Mouse (Mus musculus): ENCODE results near the gene Vti1a. TPM values are rescaled to one million over a fixed set of nuclear protein-coding genes. Genes with fewer than 3 reads are reported as not detected.

Gene Vti1a
- polyA plus RNA-seq, 1 experiment from 2014 or later: 32.7 TPM

DNA sequence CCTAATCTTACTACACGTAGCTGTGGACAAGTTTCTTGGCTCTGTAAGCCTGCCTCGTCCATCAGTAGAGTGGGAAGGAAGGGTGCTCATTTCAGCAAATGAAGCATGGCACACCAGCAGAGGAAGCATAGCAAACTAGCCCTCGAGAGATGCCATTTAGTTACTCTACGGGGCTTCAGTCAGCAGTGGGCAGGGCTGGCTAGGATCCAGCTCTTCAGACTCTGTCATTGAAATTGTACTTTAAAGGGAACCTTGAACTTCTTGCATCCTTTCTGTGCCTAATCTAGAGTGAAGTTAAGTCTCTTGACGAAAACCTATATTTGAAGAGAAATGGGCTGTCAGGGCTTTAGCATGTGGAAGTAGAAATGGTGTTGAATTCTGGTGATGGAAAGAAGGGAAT is 3.4 kb downstream of the Vti1a start:
- H3K9me3 ChIP-seq (replicated peaks): no peaks in the 10 kb centered on the region
- no peaks in the 10 kb centered on the region for H3K27me3 ChIP-seq (ENCODE audit: low read depth, poor library complexity, severe bottlenecking)
- H3K4me1 ChIP-seq: peaks cover 25% of the 10 kb centered on the region
- DNase-seq (ENCODE audit: low spot score): no peak
- no peak overlapping the region for H3K27ac ChIP-seq (replicated peaks)
- WGBS: 86% methylated on average over 5 of the region's 5 CpGs
- H3K4me3 ChIP-seq: no peak overlapping the region
- H3K36me3 ChIP-seq: peaks cover 21% of the 10 kb centered on the region

DNA sequence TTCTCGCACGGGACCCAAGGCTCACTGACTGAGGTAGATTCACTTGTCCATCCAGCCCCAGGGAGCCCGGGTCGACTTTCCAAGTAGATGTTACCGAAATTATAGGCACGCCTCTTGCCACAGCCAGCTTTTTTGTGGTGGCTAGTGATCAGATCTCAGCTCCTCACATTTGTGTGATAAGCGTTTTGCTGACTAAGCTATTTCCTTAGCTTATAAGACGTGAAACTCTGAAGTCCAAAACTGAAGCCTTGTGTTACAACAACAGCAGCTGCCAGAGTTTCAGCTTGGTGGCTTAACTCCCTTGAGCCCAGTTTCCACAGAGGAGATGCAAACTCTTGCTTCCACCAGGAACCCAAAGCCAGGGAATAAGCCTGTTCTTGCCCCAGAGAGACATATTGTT is 6.5 kb downstream of the Vti1a start:
- H3K4me1 ChIP-seq: peaks cover 3% of the 10 kb centered on the region
- no peaks in the 10 kb centered on the region for H3K9me3 ChIP-seq (replicated peaks)
- no peak for DNase-seq (ENCODE audit: low spot score)
- no peaks in the 10 kb centered on the region for H3K27me3 ChIP-seq (ENCODE audit: low read depth, poor library complexity, severe bottlenecking)
- 96% methylated on average over 8 of the region's 8 CpGs for WGBS
- H3K4me3 ChIP-seq: no peak overlapping the region
- H3K36me3 ChIP-seq: peaks cover 22% of the 10 kb centered on the region
- no peak overlapping the region for H3K27ac ChIP-seq (replicated peaks)

DNA sequence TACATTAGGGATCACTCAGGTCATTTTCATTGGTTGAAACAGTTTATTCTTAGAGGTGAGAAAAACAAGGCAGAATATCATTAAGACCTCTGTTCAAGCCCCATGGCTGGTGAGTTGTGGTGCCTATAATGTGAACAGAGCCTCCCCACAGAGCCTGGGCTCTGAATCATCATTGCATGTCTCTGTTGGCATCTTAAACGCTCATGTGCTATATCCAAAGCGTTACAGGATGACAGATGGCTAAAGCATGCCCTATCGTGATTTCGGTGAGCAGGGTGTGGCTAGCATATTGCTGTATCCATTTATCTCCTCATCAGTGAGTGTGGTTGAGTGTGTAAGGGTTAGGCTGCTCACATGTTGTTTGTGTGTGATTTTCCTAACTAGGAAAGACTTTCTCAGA is 11.4 kb downstream of the Vti1a start:
- H3K36me3 ChIP-seq: peaks cover 55% of the 10 kb centered on the region
- no peak overlapping the region for H3K27ac ChIP-seq (replicated peaks)
- no peaks in the 10 kb centered on the region for H3K27me3 ChIP-seq (ENCODE audit: low read depth, poor library complexity, severe bottlenecking)
- no peak for DNase-seq (ENCODE audit: low spot score)
- no peaks in the 10 kb centered on the region for H3K9me3 ChIP-seq (replicated peaks)
- no peak overlapping the region for H3K4me3 ChIP-seq
- WGBS: 94% methylated on average over 4 of the region's 4 CpGs
- H3K4me1 ChIP-seq: no peaks in the 10 kb centered on the region

DNA sequence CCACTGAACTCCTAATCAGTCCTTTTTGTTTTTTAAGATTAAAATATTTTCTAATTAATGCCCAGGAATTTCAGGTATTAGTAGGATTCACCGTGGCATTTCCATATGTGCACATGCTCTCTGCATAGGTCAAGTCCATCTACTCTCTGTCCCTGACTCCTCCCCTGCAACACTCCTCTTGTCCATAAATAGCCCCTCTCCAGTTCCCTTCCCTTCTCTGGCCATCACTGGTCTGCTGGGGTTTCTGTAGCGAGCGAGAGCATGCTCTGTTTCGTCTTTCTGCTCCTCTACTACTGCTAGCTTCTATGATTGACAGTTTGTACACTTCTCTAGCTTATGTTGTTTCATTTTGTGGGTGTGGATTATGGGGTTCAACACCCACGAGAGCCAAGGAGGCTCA is 15.7 kb downstream of the Vti1a start:
- H3K36me3 ChIP-seq: peaks cover 37% of the 10 kb centered on the region
- 0 out of 2 replicates have a peak, but pooled peaks cover 4% of the 10 kb centered on the region for H3K4me1 ChIP-seq
- H3K27ac ChIP-seq (replicated peaks): no peak overlapping the region
- no peak overlapping the region for H3K4me3 ChIP-seq
- H3K27me3 ChIP-seq (ENCODE audit: low read depth, poor library complexity, severe bottlenecking): no peaks in the 10 kb centered on the region
- DNase-seq (ENCODE audit: low spot score): no peak
- WGBS: 90% methylated on average over 5 of the region's 5 CpGs
- no peaks in the 10 kb centered on the region for H3K9me3 ChIP-seq (replicated peaks)

DNA sequence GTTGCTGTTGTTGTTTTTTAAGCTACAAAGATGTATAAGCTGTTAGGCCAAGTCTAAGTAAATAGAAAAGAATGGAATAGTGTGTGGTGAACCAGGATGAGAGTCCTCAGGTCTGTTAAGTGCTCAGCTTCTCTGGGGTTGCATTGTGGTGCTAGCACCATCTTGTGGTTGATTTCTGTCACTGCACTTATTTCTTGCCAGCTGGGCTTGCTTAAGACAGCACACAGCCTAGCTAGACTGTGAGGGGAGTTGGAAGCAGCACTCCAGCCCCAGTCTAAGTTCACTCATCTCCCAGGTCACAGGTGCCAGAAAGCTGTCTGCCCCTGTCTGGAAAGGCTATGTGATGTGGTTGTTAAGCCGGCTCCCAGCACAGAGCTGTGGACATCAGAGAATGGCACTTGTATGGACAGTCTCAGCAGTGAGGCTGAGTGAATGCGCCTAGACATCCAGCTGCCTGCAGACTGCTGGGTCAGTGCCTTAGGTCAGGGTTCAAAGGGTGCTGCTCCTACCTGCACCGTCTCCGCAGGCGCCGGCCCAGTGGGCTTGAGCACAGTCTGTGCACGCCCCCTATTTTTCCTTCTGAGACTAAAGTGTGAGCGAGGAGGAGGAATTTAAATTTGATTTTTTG is 16.7 kb downstream of the Vti1a start:
- Histone ChIP-seq H3K27me3 (ENCODE audit: low read depth, poor library complexity, severe bottlenecking) (no peaks in the 10 kb centered on the region), H3K4me3 (no peak overlapping the region), H3K36me3 (peaks cover 37% of the 10 kb centered on the region), H3K4me1 (0 out of 2 replicates have a peak, but pooled peaks cover 7% of the 10 kb centered on the region), H3K27ac (replicated peaks) (no peak overlapping the region), H3K9me3 (replicated peaks) (no peaks in the 10 kb centered on the region)
- 95% methylated on average over 8 of the region's 8 CpGs for WGBS
- DNase-seq (ENCODE audit: low spot score): peak; percentile 62

DNA sequence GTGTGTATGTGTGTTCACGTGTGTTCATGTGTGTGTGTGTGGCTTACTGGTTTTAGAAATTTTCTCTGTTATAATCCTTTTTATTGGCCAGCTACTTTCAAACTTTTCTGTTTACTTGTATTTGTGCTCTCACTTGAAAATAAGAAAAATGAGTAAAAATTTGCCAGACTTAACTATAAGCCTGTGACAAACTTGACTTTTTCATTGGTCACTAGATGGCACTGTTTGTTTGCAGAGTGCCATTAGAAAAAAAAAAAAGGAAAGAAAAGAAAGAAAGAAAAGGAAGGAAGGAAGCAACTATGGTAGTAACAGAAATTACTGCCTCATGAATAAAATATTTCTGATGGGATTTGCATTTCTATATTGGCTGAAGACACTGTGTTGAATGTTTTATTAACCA is 19.8 kb downstream of the Vti1a start:
- Histone ChIP-seq H3K9me3 (replicated peaks) (no peaks in the 10 kb centered on the region), H3K4me3 (no peak overlapping the region), H3K4me1 (0 out of 2 replicates have a peak, but pooled peaks cover 7% of the 10 kb centered on the region), H3K36me3 (peaks cover 9% of the 10 kb centered on the region), H3K27ac (replicated peaks) (no peak overlapping the region), H3K27me3 (ENCODE audit: low read depth, poor library complexity, severe bottlenecking) (no peaks in the 10 kb centered on the region)
- WGBS: 92% methylated on average over 1 of the region's 1 CpGs
- DNase-seq (ENCODE audit: low spot score): no peak

DNA sequence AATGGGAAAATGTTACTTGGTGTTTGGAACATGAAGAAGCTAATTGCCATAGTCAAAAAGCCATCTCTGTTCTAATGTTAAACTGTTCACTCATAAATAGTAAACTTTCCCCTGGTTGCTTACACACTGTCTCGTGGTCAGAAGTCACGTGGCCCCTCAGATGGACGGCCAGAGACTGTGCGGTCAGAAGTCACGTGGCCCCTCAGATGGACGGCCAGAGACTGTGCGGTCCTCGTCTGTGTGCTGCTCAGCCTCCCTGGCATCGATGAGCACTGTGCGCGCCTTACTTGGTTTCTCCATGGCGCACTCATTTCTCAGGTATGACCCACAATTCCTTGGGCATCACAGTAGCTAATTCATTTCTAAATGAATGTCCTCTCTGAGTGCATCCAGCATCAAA is 20.3 kb downstream of the Vti1a start:
- 0 out of 2 replicates have a peak, but pooled peaks cover 7% of the 10 kb centered on the region for H3K4me1 ChIP-seq
- no peaks in the 10 kb centered on the region for H3K27me3 ChIP-seq (ENCODE audit: low read depth, poor library complexity, severe bottlenecking)
- H3K9me3 ChIP-seq (replicated peaks): no peaks in the 10 kb centered on the region
- no peak overlapping the region for H3K27ac ChIP-seq (replicated peaks)
- H3K4me3 ChIP-seq: no peak overlapping the region
- WGBS: 93% methylated on average over 12 of the region's 12 CpGs
- peaks cover 4% of the 10 kb centered on the region; the same call in 1 of the 2 replicates for H3K36me3 ChIP-seq
- DNase-seq (ENCODE audit: low spot score): no peak

DNA sequence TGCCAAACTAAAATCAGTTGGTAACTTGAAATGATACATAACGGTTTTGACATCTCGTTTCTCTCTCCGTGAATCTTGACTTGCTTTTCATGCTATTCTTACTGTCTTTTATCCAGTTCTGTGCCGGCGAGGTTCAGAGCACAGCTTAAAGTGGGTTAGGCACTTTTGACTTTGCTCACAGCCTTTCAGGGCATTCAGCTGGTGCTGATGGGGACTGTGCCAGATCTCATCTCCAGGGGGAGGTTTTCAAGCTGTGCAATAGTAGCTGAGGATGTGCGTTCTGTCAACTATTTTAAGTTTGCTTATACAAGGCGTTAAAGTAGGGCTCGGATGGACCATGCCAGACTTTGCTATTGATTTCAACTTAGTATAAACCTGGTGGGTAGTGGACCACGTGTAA is 21.0 kb downstream of the Vti1a start:
- H3K27ac ChIP-seq (replicated peaks): no peak overlapping the region
- WGBS: 82% methylated on average over 9 of the region's 9 CpGs

DNA sequence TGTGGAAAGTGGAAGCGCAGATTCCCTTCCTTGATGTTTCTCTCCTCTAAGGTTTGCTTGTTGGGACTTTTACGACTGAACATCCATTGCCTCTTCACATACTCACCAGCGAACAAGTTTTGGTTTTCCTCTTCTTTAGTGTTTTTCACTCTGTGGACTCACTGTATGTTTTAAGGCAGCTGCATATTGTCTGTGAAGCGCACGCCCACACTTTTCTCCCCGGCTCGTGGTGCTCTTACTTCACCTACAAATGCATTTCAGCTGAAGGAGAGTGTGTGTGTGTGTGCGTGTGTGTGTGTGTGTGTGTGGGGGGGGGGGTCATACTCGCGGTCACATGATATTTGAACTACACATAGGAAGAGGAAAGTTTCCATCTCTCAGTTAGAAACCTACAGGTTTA is 21.6 kb downstream of the Vti1a start:
- WGBS: 96% methylated on average over 10 of the region's 10 CpGs

More for the DNA sequence above, 21.0 kb downstream of the Vti1a start:
- Histone ChIP-seq H3K27me3 (ENCODE audit: low read depth, poor library complexity, severe bottlenecking) (no peaks in the 10 kb centered on the region), H3K4me1 (0 out of 2 replicates have a peak, but pooled peaks cover 7% of the 10 kb centered on the region), H3K4me3 (no peak overlapping the region), H3K36me3 (no peaks in the 10 kb centered on the region), H3K9me3 (replicated peaks) (no peaks in the 10 kb centered on the region)
- no peak for DNase-seq (ENCODE audit: low spot score)

DNA sequence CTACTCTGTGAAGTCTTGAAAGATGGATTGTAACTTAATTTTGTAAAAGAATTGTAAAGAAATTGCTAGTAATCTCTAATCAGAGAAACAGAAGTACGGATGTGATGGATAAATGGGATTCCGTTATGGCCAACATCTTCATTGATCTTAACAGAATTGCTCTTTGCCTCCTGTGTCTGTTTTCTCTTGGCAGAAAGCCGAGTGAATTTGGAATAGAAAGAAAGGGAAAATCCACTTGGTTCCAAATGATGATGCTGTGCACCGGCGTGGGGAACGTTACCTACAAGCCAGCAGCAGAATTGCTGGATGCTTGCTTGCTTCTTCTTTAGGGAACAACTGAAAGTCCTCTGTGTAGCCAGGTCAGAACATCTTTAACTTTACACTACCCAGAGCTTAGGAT is 24.4 kb downstream of the Vti1a start:
- 92% methylated on average over 6 of the region's 6 CpGs for WGBS
- Histone ChIP-seq H3K9me3 (replicated peaks) (no peaks in the 10 kb centered on the region), H3K36me3 (peaks cover 5% of the 10 kb centered on the region; the same call in 1 of the 2 replicates), H3K4me3 (no peak overlapping the region), H3K27me3 (ENCODE audit: low read depth, poor library complexity, severe bottlenecking) (no peaks in the 10 kb centered on the region), H3K27ac (replicated peaks) (no peak overlapping the region), H3K4me1 (0 out of 2 replicates have a peak, but pooled peaks cover 7% of the 10 kb centered on the region)
- no peak for DNase-seq (ENCODE audit: low spot score)

More for the DNA sequence above, 21.6 kb downstream of the Vti1a start:
- Histone ChIP-seq H3K27ac (replicated peaks) (no peak overlapping the region), H3K27me3 (ENCODE audit: low read depth, poor library complexity, severe bottlenecking) (no peaks in the 10 kb centered on the region), H3K9me3 (replicated peaks) (no peaks in the 10 kb centered on the region), H3K4me1 (0 out of 2 replicates have a peak, but pooled peaks cover 7% of the 10 kb centered on the region), H3K4me3 (no peak overlapping the region), H3K36me3 (peaks cover 3% of the 10 kb centered on the region; the same call in 1 of the 2 replicates)
- DNase-seq (ENCODE audit: low spot score): no peak

DNA sequence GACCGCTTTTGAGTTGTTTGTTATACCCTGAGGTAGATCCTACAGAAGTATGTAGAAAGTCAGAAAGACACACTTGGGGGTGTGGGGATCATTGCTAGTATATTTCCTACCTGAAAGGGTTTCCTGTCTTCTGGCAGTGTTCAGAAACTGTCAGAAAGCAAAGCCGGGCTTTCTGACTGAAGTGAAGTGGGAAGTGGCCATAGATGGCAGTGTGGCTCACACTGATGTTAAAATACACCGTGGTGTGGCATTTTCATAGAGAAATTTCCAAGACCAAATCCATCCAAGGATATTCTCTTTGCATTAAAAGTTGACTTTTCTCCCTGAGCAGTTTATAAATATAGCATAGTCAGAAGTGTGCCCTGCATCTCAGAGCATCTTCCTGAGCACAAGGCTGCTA is 25.3 kb downstream of the Vti1a start:
- no peaks in the 10 kb centered on the region for H3K9me3 ChIP-seq (replicated peaks)
- peaks cover 5% of the 10 kb centered on the region; the same call in 1 of the 2 replicates for H3K36me3 ChIP-seq
- no peak overlapping the region for H3K4me3 ChIP-seq
- H3K4me1 ChIP-seq: 0 out of 2 replicates have a peak, but pooled peaks cover 6% of the 10 kb centered on the region
- DNase-seq (ENCODE audit: low spot score): no peak
- 81% methylated on average over 3 of the region's 3 CpGs for WGBS
- H3K27me3 ChIP-seq (ENCODE audit: low read depth, poor library complexity, severe bottlenecking): no peaks in the 10 kb centered on the region
- H3K27ac ChIP-seq (replicated peaks): no peak overlapping the region

DNA sequence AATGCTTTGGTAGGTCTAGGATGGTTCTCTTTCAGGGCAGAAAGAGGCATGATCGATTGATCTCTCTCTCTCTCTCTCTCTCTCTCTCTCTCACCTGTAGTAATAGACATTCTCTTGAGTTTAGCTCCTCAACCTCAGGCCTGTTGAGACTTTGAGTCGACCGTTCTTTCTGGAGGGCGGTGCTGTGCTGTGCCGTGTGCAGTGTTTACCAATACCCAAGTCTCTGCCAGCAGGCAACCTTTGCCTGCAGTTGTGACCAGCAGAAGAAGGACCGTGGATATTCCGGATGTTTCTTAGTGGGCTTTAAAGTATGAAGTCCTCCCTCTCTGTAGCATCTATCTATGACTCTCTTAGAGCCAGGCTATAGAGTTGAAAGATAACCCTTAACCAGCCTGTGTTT is 26.3 kb downstream of the Vti1a start:
- no peak for DNase-seq (ENCODE audit: low spot score)
- 96% methylated on average over 7 of the region's 7 CpGs for WGBS
- Histone ChIP-seq H3K27me3 (ENCODE audit: low read depth, poor library complexity, severe bottlenecking) (no peaks in the 10 kb centered on the region), H3K36me3 (peaks cover 5% of the 10 kb centered on the region; the same call in 1 of the 2 replicates), H3K27ac (replicated peaks) (no peak overlapping the region), H3K4me1 (no peaks in the 10 kb centered on the region), H3K9me3 (replicated peaks) (no peaks in the 10 kb centered on the region), H3K4me3 (no peak overlapping the region)

DNA sequence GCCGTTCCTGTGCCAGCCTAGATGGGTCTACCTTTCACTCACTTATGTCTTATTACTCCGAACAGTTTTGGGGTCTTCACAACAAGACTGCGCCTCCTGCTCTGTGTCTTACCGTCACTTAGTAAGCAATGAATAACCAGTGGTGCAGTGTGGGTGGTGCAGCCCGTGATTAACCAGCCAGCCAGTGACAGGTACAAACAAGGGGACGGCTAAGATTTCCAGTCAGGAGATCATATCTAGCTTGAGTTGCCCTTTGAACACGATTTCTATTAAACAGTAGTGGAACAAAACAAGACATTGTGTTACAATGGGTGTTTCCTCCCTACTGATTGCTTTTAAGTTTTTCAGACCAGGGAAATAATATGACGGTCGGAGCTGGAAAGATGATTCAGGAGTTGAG is 27.2 kb downstream of the Vti1a start:
- H3K4me3 ChIP-seq: no peak overlapping the region
- H3K36me3 ChIP-seq: peaks cover 5% of the 10 kb centered on the region; the same call in 1 of the 2 replicates
- no peaks in the 10 kb centered on the region for H3K9me3 ChIP-seq (replicated peaks)
- H3K4me1 ChIP-seq: no peaks in the 10 kb centered on the region
- H3K27me3 ChIP-seq (ENCODE audit: low read depth, poor library complexity, severe bottlenecking): no peaks in the 10 kb centered on the region
- WGBS: 89% methylated on average over 9 of the region's 9 CpGs
- no peak for DNase-seq (ENCODE audit: low spot score)
- no peak overlapping the region for H3K27ac ChIP-seq (replicated peaks)

All from midbrain, embryonic 10.5 days (tissue).